Mouse (Mus musculus) layer of hippocampus, adult 9-10 months (tissue): Measurements from ENCODE around the gene Tma7.

Experiments
- DNase-seq: peaks from one replicate; pipeline ENCODE4 v3.0.0; 2022; ENCODE audit warnings: low spot score

Tma7 gene

GRCm38 (mm10) chr9:109039681-109040080, 42.7 kb downstream of the Tma7 start:
- DNase-seq: no peak

DNA sequence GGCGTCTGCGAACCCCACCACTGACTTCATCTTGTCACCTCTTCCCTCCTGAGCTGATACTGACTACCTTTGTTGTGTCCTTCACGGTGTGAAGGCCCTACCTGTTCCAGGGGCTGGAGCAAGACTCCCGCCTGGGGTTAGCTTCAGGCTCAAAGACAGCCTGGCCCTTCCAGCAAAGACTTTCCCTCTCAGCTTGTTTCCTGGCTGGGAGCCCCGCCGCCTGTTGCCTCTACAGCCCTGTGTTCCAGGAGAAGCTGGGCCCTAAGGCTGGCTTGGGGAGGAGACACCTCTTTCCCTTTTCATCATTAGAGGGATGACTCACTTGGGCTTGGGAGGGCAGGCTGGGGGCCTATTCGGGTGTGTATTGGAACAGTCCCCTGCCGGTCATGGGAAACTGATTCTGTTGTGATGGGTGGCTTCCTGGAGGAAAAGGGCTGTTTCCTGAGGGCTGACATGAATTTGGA, 43.5 kb downstream of the Tma7 start:
- no peak for DNase-seq

GRCm38 (mm10) chr9:109038086-109038895, 44.1 kb downstream of the Tma7 start, which contains the start of gene Shisa5:
Gene Shisa5, plus strand, starts transcription at chr9:109038565.
- no peak for DNase-seq

GRCm38 (mm10) chr9:109032435-109032834, 50.0 kb downstream of the Tma7 start:
- DNase-seq: no peak

DNA sequence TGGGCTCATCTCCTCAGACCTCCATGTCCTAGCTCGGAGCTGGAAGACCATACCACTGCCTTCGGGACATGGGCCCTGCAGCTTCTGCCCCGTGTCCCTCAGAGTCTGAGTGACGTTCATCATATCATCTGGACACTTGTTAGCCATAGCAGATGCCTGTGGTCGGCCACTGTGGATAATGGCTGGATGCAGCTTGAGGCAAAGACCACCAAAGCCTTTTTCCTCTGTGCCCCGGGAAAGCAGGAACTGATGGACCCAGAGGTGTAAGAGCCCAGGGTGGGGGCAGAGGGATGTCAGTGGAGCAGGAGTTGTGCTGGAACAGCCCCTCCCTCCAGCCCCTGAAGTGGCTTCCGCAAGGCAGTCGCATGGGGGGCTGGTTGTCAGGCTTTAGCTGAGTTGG, 50.7 kb downstream of the Tma7 start:
- no peak for DNase-seq

DNA sequence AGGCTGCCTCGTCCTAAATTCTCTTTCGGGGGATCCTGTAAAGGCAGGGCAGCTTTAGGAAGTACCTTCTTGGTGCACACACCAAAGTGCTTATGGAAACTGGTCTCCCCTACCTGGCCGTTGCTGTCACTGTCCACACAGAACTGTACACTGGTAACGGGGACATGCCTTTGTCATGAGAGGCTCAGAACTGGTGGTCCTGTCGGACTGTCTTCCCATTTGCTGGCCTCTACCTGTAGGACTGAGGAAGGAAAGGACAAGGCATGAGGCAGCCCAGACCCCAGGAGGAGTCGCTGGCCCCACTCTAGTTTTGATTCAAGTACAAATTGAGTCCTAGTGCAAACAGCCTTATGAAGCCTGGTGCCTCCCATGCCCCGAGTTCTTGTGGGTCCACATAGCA, 51.4 kb downstream of the Tma7 start:
- DNase-seq: no peak

DNA sequence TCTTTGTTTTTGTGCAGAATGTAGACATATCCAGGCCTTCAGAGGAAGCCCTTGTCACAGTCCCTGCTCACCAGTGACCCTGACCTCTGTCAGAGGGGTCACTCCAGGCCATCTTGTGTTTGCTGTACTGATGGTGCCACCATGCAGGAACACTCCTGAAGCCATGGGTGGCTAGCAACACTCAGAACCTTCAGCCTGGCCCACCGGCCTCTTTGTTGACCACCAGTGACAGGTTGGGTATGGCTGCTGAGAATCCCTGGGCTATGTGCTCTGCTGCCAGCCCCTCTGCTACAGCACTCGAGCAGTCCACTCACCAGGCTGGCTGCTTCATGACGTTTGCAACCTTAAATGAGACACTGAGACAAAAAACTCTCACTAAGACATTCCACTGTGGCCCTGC, 52.1 kb downstream of the Tma7 start:
- DNase-seq: no peak

- no peak for DNase-seq
Measured at GRCm38 (mm10) chr9:109028919-109029318, 53.5 kb downstream of the Tma7 start.

DNA sequence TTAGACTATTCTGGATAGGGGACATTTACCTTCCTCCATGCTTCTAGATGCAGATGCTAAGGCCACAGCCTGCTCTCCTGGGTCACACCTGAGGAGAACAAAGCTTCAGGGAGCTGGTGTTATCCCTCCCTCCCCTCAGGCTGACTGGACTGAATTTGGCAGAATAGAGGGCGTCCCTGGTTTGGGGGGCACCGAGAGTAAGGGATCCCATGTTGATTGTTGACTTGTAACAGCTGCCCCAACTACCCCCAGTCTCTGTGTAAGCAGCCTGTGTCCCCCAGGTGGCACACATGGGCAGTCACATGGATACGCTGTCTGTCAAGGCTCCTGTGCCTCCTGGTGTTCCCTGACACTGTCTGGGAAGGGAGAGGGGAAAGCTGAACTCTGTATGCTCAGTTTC, 54.0 kb downstream of the Tma7 start:
- no peak for DNase-seq

GRCm38 (mm10) chr9:109027521-109027920, 54.9 kb downstream of the Tma7 start:
- no peak for DNase-seq
